Mouse (Mus musculus) kidney, adult 2 months (tissue): ENCODE results near the gene Opa1.

Source experiments
- CTCF ChIP-seq: fragments of 200-500 bp; conservative IDR thresholded peaks from 2 replicates; pipeline ENCODE4 v1.5.1; 2011; ENCODE audit warnings: low read depth, mild to moderate bottlenecking, control low read depth, low read length, moderate library complexity, mixed read lengths; ENCODE audit not compliant: insufficient read depth, insufficient read length
- POLR2A ChIP-seq: fragments of 200-500 bp; IDR thresholded peaks from one replicate; pipeline ENCODE4 v1.6.1; 2011; ENCODE audit warnings: low read depth, low read length, control low read depth

DNA sequence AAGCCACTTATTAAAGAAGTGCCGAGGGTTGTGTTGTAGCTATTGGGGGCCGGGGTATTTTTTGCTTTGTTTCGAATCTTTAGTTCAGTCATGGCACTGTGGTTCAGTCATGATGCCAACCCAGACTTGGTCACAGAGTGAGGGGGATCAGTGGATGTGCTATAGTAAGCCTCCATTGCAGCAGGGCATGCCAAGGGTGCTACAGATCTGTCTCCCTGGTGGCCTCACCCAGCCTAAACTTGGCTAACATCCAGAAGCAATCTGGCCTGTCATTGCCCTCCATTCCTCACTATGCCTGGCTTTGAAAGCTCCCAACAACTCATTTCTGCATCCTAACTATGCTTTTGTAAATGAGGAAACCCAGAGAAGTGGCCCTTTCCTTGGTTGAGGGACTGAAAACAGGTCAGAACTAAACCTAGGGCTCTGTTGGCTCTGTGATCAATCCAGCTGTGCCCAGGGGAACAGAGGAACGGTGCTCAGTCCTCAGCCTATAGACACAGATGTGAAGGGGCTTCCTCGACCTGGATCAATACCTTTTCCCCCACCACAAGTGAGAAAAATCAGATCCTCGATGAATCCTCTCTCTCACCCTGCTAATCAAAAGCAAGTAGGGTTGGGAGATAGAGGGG, 114.8 kb downstream of the Opa1 start:
- TF ChIP-seq CTCF = no peak
- TF ChIP-seq POLR2A = no peak
